Mouse (Mus musculus) kidney, postnatal 25 days (tissue): ENCODE measurements around the gene Cdsn.
A peak's percentile ranks its signal among the peaks of the same experiment; 100 is the strongest.

Experiments
- DNase-seq, 2 experiments: peaks; one replicate each; pipeline ENCODE4 v3.0.0; 2021; ENCODE audit warnings: mixed read lengths in 2 of 2

The Cdsn gene

GRCm38 (mm10) chr17:35537421-35537820 is 14.5 kb upstream of the Cdsn start:
- DNase-seq = no peak

DNA sequence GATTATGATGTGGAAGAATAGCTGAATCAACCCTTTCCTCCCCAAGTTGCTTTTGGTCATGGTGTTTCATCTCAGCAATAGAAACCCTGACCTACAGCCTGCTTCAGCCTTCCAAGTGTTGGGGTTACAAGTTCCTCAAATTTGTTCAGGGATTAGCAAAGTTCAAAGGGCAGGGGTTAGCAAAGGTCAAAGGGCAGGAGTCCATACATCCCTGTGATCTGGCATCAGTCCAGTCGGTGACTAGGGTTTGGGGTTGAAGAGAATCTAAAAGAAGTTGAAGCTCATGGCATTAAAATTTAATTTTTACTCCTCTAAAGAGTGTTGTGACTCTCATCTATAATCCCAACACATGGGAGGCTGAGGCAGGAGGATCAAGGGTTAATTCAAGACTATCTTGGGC is 13.5 kb upstream of the Cdsn start:
- no peak for DNase-seq

- DNase-seq = no peak
Measured at GRCm38 (mm10) chr17:35539540-35539939, 12.4 kb upstream of the Cdsn start.

- no peak for DNase-seq
Measured at GRCm38 (mm10) chr17:35542761-35543411, 9.0 kb upstream of the Cdsn start.

GRCm38 (mm10) chr17:35543412-35543861 is 8.5 kb upstream of the Cdsn start:
- no peak for DNase-seq

DNA sequence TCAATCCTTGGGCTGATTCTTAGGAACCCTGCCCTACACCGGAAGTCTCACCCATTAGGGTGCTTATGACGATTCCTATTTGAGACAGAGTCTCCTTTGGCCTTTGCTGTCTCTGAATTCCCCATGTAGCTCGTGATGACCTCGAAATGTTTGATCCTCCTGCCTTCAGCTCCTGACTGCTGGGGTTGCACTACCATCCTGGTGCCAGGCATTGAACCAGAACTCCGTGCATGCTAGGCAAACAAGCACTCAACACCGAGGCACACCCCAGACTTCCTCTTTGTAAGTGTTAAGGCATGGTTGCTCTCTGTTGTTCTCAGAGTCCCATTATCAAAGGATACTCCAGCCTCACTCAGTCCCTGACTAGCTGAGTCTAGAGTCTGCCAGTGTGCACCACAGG is 7.9 kb upstream of the Cdsn start:
- no peak for DNase-seq

DNA sequence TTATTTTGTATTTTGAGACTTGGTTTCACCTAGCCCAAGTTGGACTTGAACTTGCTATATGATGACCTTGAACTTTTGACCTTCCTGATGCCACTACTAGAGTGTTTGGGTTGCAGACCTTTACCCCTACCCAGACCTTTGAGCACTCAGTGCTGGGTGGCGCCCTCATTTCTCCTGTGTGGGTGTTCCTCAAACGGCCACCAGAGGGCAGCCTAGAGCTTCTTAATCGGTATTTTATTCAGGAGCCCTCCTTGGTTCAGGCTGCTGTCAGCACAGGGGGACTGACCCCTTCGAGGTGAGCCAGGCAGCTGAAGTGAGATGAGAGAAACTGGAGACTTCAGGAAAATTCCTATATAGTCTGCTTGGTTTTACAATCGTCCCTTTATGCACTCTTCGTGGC is 7.2 kb upstream of the Cdsn start:
- DNase-seq = peak; percentile 44 to 69

DNA sequence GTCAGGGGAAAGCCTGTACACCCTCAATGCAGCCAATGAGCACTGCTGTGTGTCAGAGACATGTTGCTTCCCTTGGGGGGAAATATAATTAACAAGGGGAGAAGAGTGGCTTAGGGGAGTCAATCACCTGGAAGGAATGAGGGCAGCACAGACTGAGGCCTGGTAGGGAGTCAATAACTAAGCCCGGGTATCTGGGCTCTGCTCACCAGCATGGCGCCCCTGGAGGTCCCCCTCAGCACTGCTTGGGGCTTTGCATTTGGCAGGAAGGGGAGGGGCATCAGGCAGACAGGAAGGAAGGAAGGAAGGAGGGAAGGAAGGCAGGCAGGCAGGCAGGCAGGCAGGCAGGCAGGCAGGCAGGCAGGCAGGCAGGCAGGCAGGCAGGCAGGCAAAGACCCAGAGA is 4.5 kb upstream of the Cdsn start:
- DNase-seq = no peak

- no peak for DNase-seq
Measured at GRCm38 (mm10) chr17:35548636-35549035, 3.3 kb upstream of the Cdsn start.

- DNase-seq = peak; percentile 60 to 76
Measured at GRCm38 (mm10) chr17:35549437-35550142, 2.3 kb upstream of the Cdsn start.

DNA sequence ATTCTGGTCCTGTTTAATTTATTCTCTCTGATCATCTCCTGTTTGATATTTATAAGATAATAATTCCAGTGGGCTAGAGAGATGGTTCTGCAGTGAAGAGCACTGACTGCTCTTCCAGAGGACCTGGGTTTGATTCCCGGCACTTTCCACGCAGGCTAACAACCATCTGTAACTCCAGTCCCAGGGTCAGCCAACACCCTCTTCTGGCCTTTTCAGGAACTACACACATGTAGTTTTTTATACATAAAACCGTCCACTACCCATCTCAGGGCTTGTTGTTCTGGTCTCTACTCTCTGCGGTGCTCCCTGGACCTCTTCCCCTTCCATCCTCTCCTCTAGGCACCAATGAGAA is 1.8 kb upstream of the Cdsn start:
- no peak for DNase-seq

GRCm38 (mm10) chr17:35550871-35551270 is 1.1 kb upstream of the Cdsn start:
- no peak for DNase-seq

DNA sequence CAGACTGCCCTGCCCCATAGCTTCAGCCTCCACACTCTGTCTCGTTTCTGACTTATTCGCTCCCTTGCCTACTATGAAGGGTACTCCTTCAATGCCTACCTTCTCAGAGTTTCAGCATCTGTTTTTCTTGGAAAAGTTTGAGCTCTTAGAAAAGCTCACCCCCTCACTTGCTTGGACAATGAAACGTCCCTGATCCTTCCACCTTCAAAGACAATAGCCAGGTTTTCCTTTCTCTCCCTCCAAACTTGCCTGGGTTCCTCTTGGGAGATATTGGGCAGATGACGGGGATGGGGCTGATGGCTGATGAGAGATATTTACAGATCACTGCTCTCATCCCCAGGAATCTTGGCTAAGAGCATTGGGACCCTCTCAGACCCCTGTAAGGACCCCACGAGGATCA is 2.4 kb downstream of the Cdsn start:
- no peak for DNase-seq

DNA sequence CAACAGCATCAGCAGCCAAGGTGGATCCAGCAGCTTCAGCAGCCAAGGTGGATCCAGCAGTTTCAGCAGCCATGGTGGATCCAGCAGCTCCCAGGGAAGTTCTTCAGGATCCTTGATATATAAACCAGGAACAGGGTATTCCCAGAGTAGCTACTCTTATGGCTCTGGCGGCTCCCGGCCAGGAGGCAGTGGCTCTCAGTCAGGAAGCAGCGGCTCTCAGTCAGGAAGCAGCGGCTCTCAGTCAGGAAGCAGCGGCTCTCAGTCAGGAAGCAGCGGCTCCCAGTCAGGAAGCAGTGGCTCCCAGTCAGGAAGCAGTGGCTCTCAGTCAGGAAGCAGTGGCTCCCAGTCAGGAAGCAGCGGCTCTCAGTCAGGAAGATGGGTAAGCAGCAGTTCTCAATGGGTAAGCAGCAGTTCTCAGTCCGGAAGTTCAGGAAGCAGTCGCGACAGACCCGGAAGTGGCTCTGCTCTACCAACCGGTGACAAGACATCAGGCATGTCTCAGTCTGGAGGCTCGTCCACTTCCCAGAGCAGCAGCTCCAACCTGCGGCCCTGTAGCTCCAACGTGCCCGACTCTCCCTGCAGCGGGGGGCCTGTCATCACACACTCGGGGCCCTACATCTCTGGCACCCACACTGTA is 3.0 kb downstream of the Cdsn start:
- DNase-seq = no peak

GRCm38 (mm10) chr17:35556186-35556765 is 4.3 kb downstream of the Cdsn start:
- peak in 1 of 2 experiments; percentile 14 for DNase-seq

GRCm38 (mm10) chr17:35556812-35557211 is 4.9 kb downstream of the Cdsn start:
- DNase-seq = peak; percentile 74 to 83

GRCm38 (mm10) chr17:35557351-35557750 is 5.4 kb downstream of the Cdsn start:
- DNase-seq = no peak

DNA sequence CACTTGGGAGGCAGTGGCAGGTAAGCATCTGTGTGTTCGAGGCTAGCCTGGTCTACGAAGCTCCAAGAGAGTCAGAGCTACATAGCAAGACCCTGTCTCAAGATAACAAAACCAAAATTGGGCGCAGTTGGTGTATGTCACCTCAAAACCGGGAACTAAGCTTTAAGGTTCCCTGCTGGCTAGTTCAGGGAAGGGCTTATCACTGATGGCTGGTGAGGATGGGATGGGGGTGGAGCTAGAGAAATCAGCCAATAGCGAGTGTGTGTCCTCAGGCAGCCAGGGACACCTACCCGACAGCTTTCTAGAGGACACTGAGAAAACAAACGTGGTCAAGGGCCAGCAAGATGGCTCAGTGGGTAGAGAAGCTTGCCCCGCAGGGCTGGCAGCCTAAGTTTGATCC is 6.3 kb downstream of the Cdsn start:
- DNase-seq = no peak

GRCm38 (mm10) chr17:35567150-35567549 is 15.2 kb downstream of the Cdsn start, which contains the start of gene 2300002M23Rik:
TSS of gene 2300002M23Rik (plus strand) at chr17:35567450.
- DNase-seq = no peak

DNA sequence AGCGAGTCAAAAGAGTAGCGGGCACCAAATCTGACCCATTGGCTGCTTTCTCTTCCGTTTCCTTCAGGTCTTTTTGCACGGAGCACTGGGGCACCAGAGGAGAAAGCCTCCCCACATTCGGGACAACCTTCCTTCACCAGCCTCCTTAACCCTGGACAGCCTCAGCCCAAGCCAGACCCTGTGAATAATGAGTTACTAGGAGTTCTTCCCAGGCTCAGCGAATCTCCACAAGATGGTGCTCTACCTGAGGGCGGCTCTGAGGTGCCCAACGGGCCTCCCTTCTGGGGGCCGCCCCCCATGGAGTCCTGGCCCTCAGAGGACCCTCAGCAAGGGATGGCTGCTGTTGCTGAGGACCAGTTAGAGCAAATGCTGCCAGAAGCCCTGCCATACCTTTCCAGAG is 15.8 kb downstream of the Cdsn start:
- DNase-seq = no peak

GRCm38 (mm10) chr17:35569091-35569944 is 17.4 kb downstream of the Cdsn start:
- DNase-seq = no peak

DNA sequence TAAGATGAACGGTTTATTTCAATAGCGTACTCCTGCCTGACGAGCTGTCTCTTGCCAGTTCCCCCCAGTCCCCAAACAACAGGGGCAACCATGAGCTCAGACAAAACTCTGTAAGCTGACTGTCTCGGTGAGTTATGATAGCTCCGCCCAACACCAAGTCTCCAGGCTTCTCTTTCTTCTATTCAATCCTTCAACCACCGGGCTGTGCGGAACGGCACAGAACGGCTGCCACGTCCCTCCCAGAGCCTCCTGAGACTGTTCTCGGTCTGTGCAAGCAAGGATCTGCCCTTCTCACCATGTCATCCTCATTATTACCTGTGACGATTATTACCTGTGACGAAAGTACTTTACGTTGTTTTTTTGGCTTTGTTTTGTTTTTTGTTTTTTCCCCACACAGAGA is 18.9 kb downstream of the Cdsn start:
- no peak for DNase-seq

DNA sequence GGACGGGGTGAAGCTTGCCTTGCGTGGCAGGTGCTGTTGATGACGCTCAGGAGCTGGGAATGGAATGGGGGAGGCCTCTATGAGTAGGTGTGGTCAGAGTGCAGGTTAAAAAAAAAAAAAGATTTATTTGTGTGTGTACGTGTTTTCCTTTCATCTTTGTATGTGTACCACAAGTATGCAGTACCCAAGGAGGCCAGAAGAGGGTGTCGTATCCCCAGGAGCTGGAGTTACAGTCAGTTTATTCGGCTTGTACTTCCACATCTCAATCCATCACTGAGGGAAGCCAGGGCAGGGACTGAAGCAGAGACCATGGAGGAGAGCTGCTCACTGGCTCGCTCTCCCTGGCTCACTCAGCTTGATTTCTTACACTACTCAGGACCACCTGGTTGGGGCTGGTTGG is 19.5 kb downstream of the Cdsn start:
- DNase-seq = no peak
